Mouse (Mus musculus) frontal cortex, postnatal 36 days (tissue): ENCODE measurements at regions not wholly inside any gene's neighbourhood (a gene's known extent, or its start where the extent isn't known, plus 50 kb on each side); places are given as distances from the start of the nearest gene placed in this dataset.

Experiments used
- DNase-seq, 2 experiments: peaks; one replicate each; pipeline ENCODE4 v3.0.0; 2022; ENCODE audit warnings: low spot score in 2 of 2

- DNase-seq, result no peak
Observed at GRCm38 (mm10) chr4:40537859-40538258, 65.9 kb downstream of the Tmem215 start.

DNA sequence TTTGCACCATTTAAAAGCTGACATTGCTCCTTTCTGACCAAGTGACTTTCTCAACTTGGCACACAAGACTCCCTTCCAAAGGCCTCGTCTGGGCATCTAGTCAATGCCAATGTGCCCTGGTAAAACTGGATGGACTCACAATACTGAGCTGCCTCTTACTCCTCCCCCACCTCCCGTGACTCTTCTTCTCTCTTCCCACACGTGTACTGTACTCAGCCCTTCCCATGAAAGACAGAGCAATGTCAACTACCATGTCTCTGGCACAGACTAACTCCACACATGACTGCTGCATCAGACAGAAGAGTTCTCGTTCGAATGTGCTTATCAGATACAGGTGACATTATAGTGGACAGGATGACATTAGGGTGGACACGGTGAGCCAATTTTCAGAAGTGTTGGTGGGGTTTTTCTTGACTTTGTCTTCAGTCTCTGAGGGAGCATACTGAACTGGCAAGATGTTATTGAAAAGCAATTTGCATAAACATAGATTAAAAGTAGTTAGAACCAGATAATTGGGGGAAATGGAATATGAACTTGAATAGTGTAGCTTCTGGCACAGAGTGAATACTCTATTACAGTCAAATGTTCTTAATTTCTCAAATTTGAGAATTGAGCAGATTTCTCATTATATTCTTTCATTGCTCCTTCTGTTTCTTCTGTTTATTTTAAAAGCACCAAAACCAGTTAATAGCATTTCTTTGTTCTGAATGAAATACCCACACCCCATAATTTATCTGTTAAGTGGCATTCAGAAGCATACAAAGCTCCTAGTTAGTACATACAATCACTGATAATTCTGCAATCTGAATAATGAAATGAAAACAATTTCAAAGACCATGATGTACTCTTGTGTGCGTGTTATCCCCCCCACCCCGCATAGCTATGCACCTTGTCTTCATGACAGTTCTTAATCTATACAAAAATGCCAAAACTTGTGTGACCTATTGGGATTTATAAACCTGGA lies 71.4 kb downstream of the Tmem215 start:
- no peak for DNase-seq

- peak in 1 of 2 experiments; percentile 16 for DNase-seq
Observed at GRCm38 (mm10) chr4:40544056-40544455, 72.1 kb downstream of the Tmem215 start.

DNA sequence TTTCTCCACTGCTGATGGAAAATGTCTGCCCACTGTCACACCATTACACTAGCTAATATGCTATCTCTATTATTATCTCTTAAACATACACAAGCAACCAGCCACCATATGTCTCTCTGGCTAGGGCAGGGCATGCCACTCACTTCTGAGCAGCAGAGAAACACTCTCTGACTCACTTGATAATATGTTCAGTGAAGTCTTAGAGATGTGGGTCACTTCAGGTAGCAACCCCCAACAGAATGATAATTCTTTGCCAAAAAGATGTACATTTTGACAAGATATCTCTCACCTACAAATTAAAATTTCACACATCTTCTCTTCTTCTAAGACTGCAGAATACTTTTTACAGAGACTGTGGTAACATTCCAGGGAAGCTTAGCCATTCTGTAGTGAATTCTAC lies 72.8 kb downstream of the Tmem215 start:
- peak in 1 of 2 experiments; percentile 42 for DNase-seq

DNA sequence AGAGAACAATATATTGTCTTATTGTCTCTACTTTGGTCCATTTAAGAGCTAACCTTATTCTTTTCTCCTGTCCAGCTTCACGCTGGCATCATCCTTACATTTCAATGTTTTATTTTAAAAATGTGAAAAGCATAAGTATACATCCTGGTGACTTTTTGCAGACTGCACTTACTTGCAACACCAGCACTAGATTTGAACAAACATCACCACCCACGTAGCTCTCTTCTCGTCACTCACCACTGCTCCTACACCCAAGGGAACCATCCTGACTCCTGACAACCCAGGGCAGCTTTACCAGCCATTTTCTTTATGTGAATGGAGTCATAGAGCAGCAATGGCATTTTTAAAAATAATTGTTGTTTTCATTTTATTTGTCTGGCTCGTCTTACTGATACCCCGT lies 73.7 kb downstream of the Tmem215 start:
- DNase-seq, result peak; percentile 24 to 31

DNA sequence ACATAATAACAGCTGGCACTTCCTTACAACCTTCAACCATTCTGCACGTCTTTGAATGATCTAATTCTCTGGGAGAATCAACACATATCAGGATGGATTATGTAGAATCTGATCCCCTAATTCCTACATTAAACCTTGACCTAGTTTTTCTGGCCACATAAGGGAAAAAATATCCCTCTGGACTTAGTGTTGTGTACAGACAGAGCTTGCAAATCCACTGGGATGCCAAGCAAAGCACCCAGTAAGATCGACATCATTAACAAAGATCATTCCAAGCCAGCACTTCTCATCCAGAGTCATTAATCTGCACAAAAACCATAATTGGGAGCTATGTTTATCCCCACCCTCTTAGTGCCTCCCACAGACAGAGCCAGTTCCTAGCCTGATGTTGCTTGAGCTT lies 87.8 kb downstream of the Tmem215 start:
- no peak for DNase-seq

GRCm38 (mm10) chr4:40573300-40573699 lies 101.3 kb downstream of the Tmem215 start:
- DNase-seq, result no peak

DNA sequence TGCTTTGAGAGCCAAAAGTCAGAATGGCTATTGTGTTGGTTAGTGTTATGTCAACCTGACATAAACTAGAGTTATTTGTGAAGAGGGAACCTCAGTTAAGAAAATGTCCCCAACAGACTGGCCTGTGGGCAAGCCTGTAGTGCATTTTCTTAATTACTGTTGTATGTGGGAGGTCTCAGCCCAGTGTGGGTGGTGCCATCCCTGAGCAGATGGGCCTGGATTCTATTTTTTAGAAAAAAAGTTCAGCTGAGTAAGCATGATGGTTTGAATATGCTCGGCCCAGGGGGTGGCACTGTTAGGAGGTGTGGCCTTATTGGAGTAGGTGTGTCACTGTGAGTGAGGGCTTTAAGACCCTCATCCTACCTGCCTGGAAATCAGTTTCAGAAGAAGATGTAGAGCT lies 104.0 kb downstream of the Tmem215 start:
- peak; percentile 7 to 27 for DNase-seq

DNA sequence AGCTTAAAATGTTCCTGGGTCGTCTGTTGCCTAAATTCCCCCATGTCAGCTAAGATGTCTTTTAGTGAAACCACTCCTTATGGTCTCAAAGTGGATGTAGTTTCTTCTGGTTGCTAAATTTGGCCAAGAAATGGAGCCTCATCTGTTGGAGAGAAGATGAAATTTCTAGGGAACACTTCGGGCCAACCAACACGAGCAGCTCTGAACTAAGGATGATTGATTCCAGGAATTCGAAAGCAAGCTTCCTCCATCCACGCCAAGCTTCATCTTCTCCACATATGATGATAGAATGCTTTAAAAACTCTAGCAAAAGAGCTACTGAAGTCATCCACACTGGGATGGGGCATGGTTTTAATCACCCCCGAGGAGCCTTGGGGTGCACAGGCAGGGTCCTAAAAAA lies 112.5 kb downstream of the Tmem215 start:
- DNase-seq, result no peak

DNA sequence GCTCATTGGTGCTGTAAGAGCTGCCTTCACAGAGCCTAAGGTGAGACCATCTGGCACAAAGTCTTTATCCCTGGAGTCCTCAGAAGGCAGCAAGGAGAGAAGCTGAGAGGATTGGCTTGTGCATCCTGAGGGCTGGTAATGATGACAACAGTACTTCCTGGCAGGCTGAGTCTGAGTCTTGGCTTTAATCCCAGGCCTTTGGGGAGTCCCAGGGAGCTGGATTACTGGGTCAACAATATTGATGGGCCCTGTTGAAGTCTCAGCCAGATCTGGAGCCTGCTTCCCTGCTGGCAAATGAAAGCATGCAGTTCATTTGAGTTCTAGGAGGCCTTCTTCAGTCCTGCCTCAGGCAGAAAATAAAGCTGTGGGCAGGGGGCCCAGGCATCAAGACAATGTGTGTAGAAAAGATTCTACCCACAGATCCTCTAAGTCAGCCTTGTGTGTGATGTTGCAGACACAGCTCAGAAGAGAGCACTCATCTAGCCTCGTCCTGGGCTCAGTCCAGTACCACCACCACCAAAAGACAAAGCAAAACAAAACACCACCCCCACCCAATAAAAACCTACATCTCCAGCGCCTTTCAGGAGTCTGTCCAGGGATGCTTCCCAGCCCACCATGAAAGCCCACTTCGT lies 113.1 kb downstream of the Tmem215 start:
- DNase-seq, result peak; percentile 10 to 50

DNA sequence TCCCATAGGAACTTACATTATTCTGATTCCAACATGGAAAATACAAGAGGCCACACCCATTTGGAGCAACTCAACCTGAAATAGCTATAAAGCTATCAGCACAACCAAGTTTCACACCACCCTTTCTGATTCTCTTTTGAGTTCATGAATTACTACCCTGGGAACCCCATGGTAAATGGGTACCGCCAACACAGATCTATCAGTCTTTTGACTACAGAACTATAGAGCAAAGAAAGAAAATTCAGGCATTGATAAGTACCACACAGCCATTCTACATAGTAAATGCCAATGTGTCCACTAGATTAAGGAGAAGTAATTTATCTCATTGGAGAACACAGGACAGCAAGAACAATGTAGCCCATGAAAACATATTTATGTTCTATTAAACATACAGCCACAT lies 114.1 kb downstream of the Tmem215 start:
- no peak for DNase-seq

GRCm38 (mm10) chr4:40587254-40587653 lies 115.3 kb downstream of the Tmem215 start:
- DNase-seq, result no peak

DNA sequence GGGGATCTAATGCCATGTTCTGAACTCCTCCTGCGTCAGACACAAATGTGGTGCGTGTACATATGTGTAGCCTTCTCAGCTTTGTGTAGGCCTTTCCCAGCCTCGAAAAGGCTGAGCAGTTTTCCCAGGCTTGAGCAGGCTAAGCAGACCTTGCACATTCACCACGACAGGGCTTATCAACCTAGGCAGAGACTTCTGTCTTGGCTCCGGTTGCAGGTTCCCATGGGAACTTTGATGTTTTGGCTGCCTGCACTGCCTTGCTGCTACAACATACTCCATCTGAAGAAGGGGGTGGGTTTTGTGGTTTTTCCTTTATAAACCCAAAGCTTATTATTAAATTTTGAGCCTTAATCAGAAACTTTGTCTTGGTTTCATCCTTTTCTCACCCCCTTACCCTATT lies 109.2 kb downstream of the Aptx start:
- DNase-seq, result no peak

DNA sequence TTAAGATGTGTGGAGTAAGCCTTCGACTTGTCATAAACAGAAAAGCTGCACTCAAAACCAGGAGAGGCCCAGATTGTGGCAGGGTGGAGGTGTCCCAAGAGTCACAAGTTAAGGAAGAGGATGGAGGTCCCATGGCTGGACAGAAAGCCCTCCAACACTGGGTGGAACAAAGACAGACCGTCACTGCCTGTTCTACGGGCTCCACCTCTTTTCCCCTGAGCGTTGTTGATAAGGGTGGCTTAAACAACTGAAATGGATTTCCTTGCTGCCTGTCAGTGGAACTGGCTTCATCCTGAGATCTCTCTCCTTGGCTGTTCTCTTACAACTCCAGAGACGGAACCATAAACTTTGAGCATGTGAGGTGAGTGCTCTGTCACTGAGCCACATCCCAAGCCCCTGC lies 78.0 kb downstream of the Aptx start:
- DNase-seq, result no peak

- DNase-seq, result no peak
Observed at GRCm38 (mm10) chr4:40625911-40626310, 77.1 kb downstream of the Aptx start.
